Mouse (Mus musculus) MEL (cell line): ENCODE measurements around the gene Dop1a. TPM values are rescaled to one million over a fixed set of nuclear protein-coding genes. Genes with fewer than 3 reads are reported as not detected.

Source experiments
- DNase-seq: peaks from one replicate; pipeline ENCODE4 v3.0.0; 2011; ENCODE audit warnings: low read depth, low spot score
- H3K27ac ChIP-seq: 2 replicates; pipeline ENCODE4 v1.5.1; 2012; ENCODE audit warnings: low read depth, mild to moderate bottlenecking, control low read depth, low read length, moderate library complexity; ENCODE audit not compliant: control insufficient read depth
- H3K27me3 ChIP-seq, 2 experiments: fragments of 150-350 bp in 1 of 2; sonication (generic) in 1 of 2; 2 replicates each; pipeline ENCODE4 v1.6.1; 2012; ENCODE audit warnings: low read length in 2 of 2, mild to moderate bottlenecking in 2 of 2, improper control_type of control experiment in 1 of 2, moderate library complexity in 1 of 2; ENCODE audit not compliant: insufficient read depth in 2 of 2, control insufficient read depth in 1 of 2
- H3K36me3 ChIP-seq, 2 experiments: 2 replicates each; pipeline ENCODE4 v1.6.1; 2012 to 2014; ENCODE audit warnings: low read length in 2 of 2, improper control_type of control experiment in 1 of 2, inconsistent platforms in 1 of 2, mild to moderate bottlenecking in 1 of 2; ENCODE audit not compliant: insufficient read depth in 2 of 2, control insufficient read depth in 1 of 2
- H3K4me1 ChIP-seq, 2 experiments: fragments of 150-350 bp in 1 of 2; sonication (generic) in 1 of 2; 2 replicates each; pipeline ENCODE4 v1.6.1; 2012; ENCODE audit warnings: low read length in 2 of 2, improper control_type of control experiment in 1 of 2, mild to moderate bottlenecking in 1 of 2; ENCODE audit not compliant: insufficient read depth in 2 of 2, control insufficient read depth in 1 of 2
- H3K4me3 ChIP-seq, 2 experiments: fragments of 150-350 bp in 1 of 2; sonication (generic) in 1 of 2; 2 replicates each; pipeline ENCODE4 v1.5.1; 2012; ENCODE audit warnings: low read depth in 2 of 2, low read length in 2 of 2, mild to moderate bottlenecking in 2 of 2, moderate library complexity in 2 of 2, control low read depth in 1 of 2, improper control_type of control experiment in 1 of 2; ENCODE audit not compliant: control insufficient read depth in 1 of 2, insufficient read depth in 1 of 2
- H3K79me2 ChIP-seq: 2 replicates; pipeline ENCODE4 v1.6.1; 2012; ENCODE audit warnings: mild to moderate bottlenecking, low read length, moderate library complexity; ENCODE audit not compliant: control insufficient read depth, poor library complexity, insufficient read depth
- H3K9ac ChIP-seq: 2 replicates; pipeline ENCODE4 v1.6.1; 2012; ENCODE audit warnings: low read depth, mild to moderate bottlenecking, control low read depth, low read length, moderate library complexity; ENCODE audit not compliant: control insufficient read depth, poor library complexity, severe bottlenecking
- H3K9me3 ChIP-seq: fragments of 150-350 bp; sonication (generic); replicated peaks from 2 replicates; pipeline ENCODE4 v1.6.1; 2012; ENCODE audit warnings: mild to moderate bottlenecking, low read length, improper control_type of control experiment, moderate library complexity; ENCODE audit not compliant: insufficient read depth
- BHLHE40 ChIP-seq: IDR thresholded peaks from 2 replicates; pipeline ENCODE4 v1.6.1; 2012; ENCODE audit warnings: low read depth, mild to moderate bottlenecking, inconsistent platforms, low read length, improper control_type of control experiment, borderline replicate concordance
- CHD2 ChIP-seq: IDR thresholded peaks from 2 replicates; pipeline ENCODE4 v1.6.1; 2011; ENCODE audit warnings: low read length, improper control_type of control experiment
- CTCF ChIP-seq, 3 experiments: IDR thresholded peaks in 2 of 3; conservative IDR thresholded peaks in 1 of 3; 2 replicates each; pipeline ENCODE4 v1.5.1; 2011 to 2012; ENCODE audit warnings: low read length in 3 of 3, low read depth in 2 of 3, mild to moderate bottlenecking in 2 of 3, improper control_type of control experiment in 1 of 3, inconsistent platforms in 1 of 3, mixed read lengths in 1 of 3, moderate library complexity in 1 of 3; ENCODE audit not compliant: control insufficient read depth in 1 of 3, insufficient read depth in 1 of 3, poor library complexity in 1 of 3, severe bottlenecking in 1 of 3
- E2F4 ChIP-seq: IDR thresholded peaks from 2 replicates; pipeline ENCODE4 v1.6.1; 2011; ENCODE audit warnings: low read depth, low read length, improper control_type of control experiment, borderline replicate concordance
- ETS1 ChIP-seq: IDR thresholded peaks from 2 replicates; pipeline ENCODE4 v1.6.1; 2012; ENCODE audit warnings: low read depth, mild to moderate bottlenecking, inconsistent platforms, low read length, improper control_type of control experiment, moderate library complexity
- JUND ChIP-seq: IDR thresholded peaks from 2 replicates; pipeline ENCODE4 v1.6.1; 2011; ENCODE audit warnings: low read depth, mild to moderate bottlenecking, improper control_type of control experiment, low read length
- MAFK ChIP-seq: IDR thresholded peaks from 2 replicates; pipeline ENCODE4 v1.6.1; 2011; ENCODE audit warnings: low read depth, mild to moderate bottlenecking, low read length, improper control_type of control experiment, borderline replicate concordance
- MAX ChIP-seq: IDR thresholded peaks from 2 replicates; pipeline ENCODE4 v1.6.1; 2011; ENCODE audit warnings: low read length, improper control_type of control experiment
- MAZ ChIP-seq: IDR thresholded peaks from 2 replicates; pipeline ENCODE4 v1.6.1; 2012; ENCODE audit warnings: low read depth, mild to moderate bottlenecking, inconsistent platforms, low read length, improper control_type of control experiment
- MEF2A ChIP-seq: IDR thresholded peaks from 2 replicates; pipeline ENCODE4 v1.6.1; 2014; ENCODE audit warnings: low read depth, mild to moderate bottlenecking, inconsistent platforms, low read length, improper control_type of control experiment; ENCODE audit not compliant: poor library complexity, insufficient replicate concordance, severe bottlenecking; ENCODE audit errors: extremely low read depth
- MXI1 ChIP-seq: IDR thresholded peaks from 2 replicates; pipeline ENCODE4 v1.6.1; 2011; ENCODE audit warnings: mild to moderate bottlenecking, low read depth, low read length, improper control_type of control experiment
- NRF1 ChIP-seq: IDR thresholded peaks from 2 replicates; pipeline ENCODE4 v1.6.1; 2014; ENCODE audit warnings: low read depth, mild to moderate bottlenecking, inconsistent platforms, low read length, improper control_type of control experiment, moderate library complexity; ENCODE audit not compliant: poor library complexity, insufficient read depth, severe bottlenecking
- SMC3 ChIP-seq: IDR thresholded peaks from 2 replicates; pipeline ENCODE4 v1.6.1; 2011; ENCODE audit warnings: low read depth, low read length, improper control_type of control experiment
- TAL1 ChIP-seq: IDR thresholded peaks from 2 replicates; pipeline ENCODE4 v1.6.1; 2012; ENCODE audit warnings: mild to moderate bottlenecking, inconsistent platforms, low read length, moderate library complexity, mixed read lengths
- TCF12 ChIP-seq: IDR thresholded peaks from 2 replicates; pipeline ENCODE4 v1.6.1; 2014; ENCODE audit warnings: low read depth, mild to moderate bottlenecking, inconsistent platforms, low read length, improper control_type of control experiment, moderate library complexity
- UBTF ChIP-seq: IDR thresholded peaks from 2 replicates; pipeline ENCODE4 v1.6.1; 2012; ENCODE audit warnings: low read depth, mild to moderate bottlenecking, inconsistent platforms, low read length, improper control_type of control experiment, moderate library complexity, borderline replicate concordance; ENCODE audit not compliant: insufficient read depth
- USF2 ChIP-seq, 2 experiments: IDR thresholded peaks; 2 replicates each; pipeline ENCODE4 v1.6.1; 2011 to 2012; ENCODE audit warnings: improper control_type of control experiment in 2 of 2, low read length in 2 of 2, borderline replicate concordance in 1 of 2, inconsistent platforms in 1 of 2, low read depth in 1 of 2, mild to moderate bottlenecking in 1 of 2; ENCODE audit not compliant: insufficient read depth in 1 of 2
- ZC3H11A ChIP-seq: IDR thresholded peaks from 2 replicates; pipeline ENCODE4 v1.6.1; 2012; ENCODE audit warnings: low read depth, mild to moderate bottlenecking, inconsistent platforms, low read length, improper control_type of control experiment
- polyA plus RNA-seq, 2 experiments: library from polyadenylated mRNA; stranded (reverse) in 1 of 2; unstranded in 1 of 2; fragments of >175 nt in 1 of 2; fragments of >200 nt in 1 of 2; gene quantifications; 2 replicates each; pipeline versions ENCODE4 v1.2.1 to v1.2.4; 2012; ENCODE audit warnings: low replicate concordance in 2 of 2, low read depth in 1 of 2; ENCODE audit not compliant: insufficient read length in 2 of 2, insufficient read depth in 1 of 2, missing spikeins in 1 of 2
- total RNA-seq: library from RNA; depleted of rRNA; stranded (reverse); fragments of 300-350 nt; gene quantifications from 2 replicates; pipeline ENCODE4 v1.2.3, GENCODE M21; 2012

The Dop1a gene
- total and polyA plus RNA-seq, 3 experiments = 15.0 to 16.8 TPM; not detected in 1

- DNase-seq = no peak
- no peak overlapping the region for H3K4me3 ChIP-seq
- H3K9me3 ChIP-seq = no peaks in the 10 kb centered on the region
- H3K36me3 ChIP-seq = 0 out of 4 replicates have a peak, but pooled peaks cover 0 to 2% of the 10 kb centered on the region in 2 experiments
- no peak overlapping the region for H3K9ac ChIP-seq
- no peaks in the 10 kb centered on the region for H3K27me3 ChIP-seq
- H3K27ac ChIP-seq = no peak overlapping the region
- TF ChIP-seq JUND = no peak
- no peak for TF ChIP-seq MEF2A
- no peak for TF ChIP-seq TCF12
- TF ChIP-seq NRF1 = no peak
- TF ChIP-seq ETS1 = no peak
- no peak for TF ChIP-seq MAFK
- TF ChIP-seq E2F4 = no peak
- H3K4me1 ChIP-seq = no peaks in the 10 kb centered on the region
- H3K79me2 ChIP-seq = no peaks in the 10 kb centered on the region
Observed at GRCm38 (mm10) chr9:86491740-86492139, 24.8 kb downstream of the Dop1a start.

GRCm38 (mm10) chr9:86496261-86496660, 29.3 kb downstream of the Dop1a start:
- TF ChIP-seq CTCF (IDR thresholded peaks at IDR 0.05 in 2 of 3, conservative IDR thresholded peaks at IDR 0.05 in 1 of 3; ENCODE audit: control insufficient read depth in 1 of 3, insufficient read depth in 1 of 3, low read depth in 2 of 3, low read length in 3 of 3, poor library complexity in 1 of 3, severe bottlenecking in 1 of 3) (no peak), UBTF (no peak), BHLHE40 (no peak), TAL1 (no peak), MAZ (no peak), E2F4 (no peak), NRF1 (no peak), MAX (no peak), MXI1 (no peak), MEF2A (no peak), MAFK (no peak), SMC3 (no peak), ZC3H11A (no peak), CHD2 (no peak), USF2 (IDR thresholded peaks at IDR 0.05; ENCODE audit: borderline replicate concordance in 1 of 2, insufficient read depth in 1 of 2, low read depth in 1 of 2, low read length in 2 of 2) (no peak)

More at GRCm38 (mm10) chr9:86496261-86496660, 29.3 kb downstream of the Dop1a start:
- no peaks in the 10 kb centered on the region for H3K79me2 ChIP-seq
- no peak for DNase-seq
- H3K9ac ChIP-seq = no peak overlapping the region
- H3K4me1 ChIP-seq = peaks cover 5 to 7% of the 10 kb centered on the region in 2 experiments
- no peaks in the 10 kb centered on the region for H3K9me3 ChIP-seq
- peaks cover 0 to 9% of the 10 kb centered on the region in 2 experiments; a peak in 3 of 4 replicates for H3K36me3 ChIP-seq
- H3K4me3 ChIP-seq = no peak overlapping the region
- H3K27ac ChIP-seq = no peak overlapping the region
- no peaks in the 10 kb centered on the region for H3K27me3 ChIP-seq
